Mouse (Mus musculus) thymus, postnatal 4 days (tissue): ENCODE results near the gene Foxf1.

Experiments used
- DNase-seq: peaks from one replicate; pipeline ENCODE4 v3.0.0; 2021

Gene Foxf1

GRCm38 (mm10) chr8:121084210-121084951, at the start of gene Foxf1:
Foxf1 (plus strand) TSS chr8:121084386.
- DNase-seq: no peak

GRCm38 (mm10) chr8:121035611-121036010, 48.6 kb upstream of the Foxf1 start:
- no peak for DNase-seq

GRCm38 (mm10) chr8:121043719-121044440, 40.3 kb upstream of the Foxf1 start:
- no peak for DNase-seq

GRCm38 (mm10) chr8:121047441-121047840, 36.7 kb upstream of the Foxf1 start:
- DNase-seq: peak; percentile 65

GRCm38 (mm10) chr8:121058081-121058480, 26.1 kb upstream of the Foxf1 start:
- no peak for DNase-seq

GRCm38 (mm10) chr8:121059098-121059497, 25.1 kb upstream of the Foxf1 start:
- no peak for DNase-seq

GRCm38 (mm10) chr8:121062521-121062920, 21.7 kb upstream of the Foxf1 start:
- DNase-seq: no peak

- no peak for DNase-seq
Measured at GRCm38 (mm10) chr8:121063649-121064048, 20.5 kb upstream of the Foxf1 start.

GRCm38 (mm10) chr8:121071454-121071853, 12.7 kb upstream of the Foxf1 start:
- no peak for DNase-seq

- DNase-seq: no peak
Measured at GRCm38 (mm10) chr8:121072406-121073130, 11.6 kb upstream of the Foxf1 start.

- no peak for DNase-seq
Measured at GRCm38 (mm10) chr8:121073174-121074107, 10.7 kb upstream of the Foxf1 start.

GRCm38 (mm10) chr8:121074108-121074847, 9.9 kb upstream of the Foxf1 start:
- DNase-seq: no peak

- no peak for DNase-seq
Measured at GRCm38 (mm10) chr8:121074848-121075145, 9.4 kb upstream of the Foxf1 start.

GRCm38 (mm10) chr8:121075936-121076335, 8.2 kb upstream of the Foxf1 start:
- no peak for DNase-seq

GRCm38 (mm10) chr8:121076555-121076954, 7.6 kb upstream of the Foxf1 start:
- DNase-seq: no peak

GRCm38 (mm10) chr8:121078721-121079120, 5.5 kb upstream of the Foxf1 start:
- no peak for DNase-seq

- no peak for DNase-seq
Measured at GRCm38 (mm10) chr8:121079201-121079600, 5.0 kb upstream of the Foxf1 start.

GRCm38 (mm10) chr8:121079944-121080343, 4.2 kb upstream of the Foxf1 start:
- DNase-seq: no peak

- no peak for DNase-seq
Measured at GRCm38 (mm10) chr8:121080361-121081090, 3.7 kb upstream of the Foxf1 start.

- DNase-seq: no peak
Measured at GRCm38 (mm10) chr8:121081398-121081797, 2.8 kb upstream of the Foxf1 start.
